Mouse (Mus musculus) heart, embryonic 11.5 days (tissue): ENCODE data around the gene Selenop. TPM values are rescaled to one million over a fixed set of nuclear protein-coding genes. Genes with fewer than 3 reads are reported as not detected.

Source experiments
- ATAC-seq: fragments of 200-750 bp; cut with Nextera tagmentation; replicated peaks from 2 replicates; pipeline ENCODE4 v1.8.0; 2017; ENCODE audit warnings: moderate library complexity; ENCODE audit not compliant: insufficient number of reproducible peaks, low FRiP score, low TSS enrichment
- H3K27ac ChIP-seq: fragments of 300-500 bp; sonication (generic); 2 replicates; pipeline ENCODE4 v1.5.1; 2014; ENCODE audit warnings: mild to moderate bottlenecking, low read depth, low read length
- H3K27me3 ChIP-seq: fragments of 300-500 bp; sonication (generic); 2 replicates; pipeline ENCODE4 v1.6.1; 2014; ENCODE audit warnings: mild to moderate bottlenecking, low read length, mixed read lengths; ENCODE audit not compliant: control insufficient read depth, insufficient read depth
- H3K36me3 ChIP-seq: fragments of 300-500 bp; sonication (generic); 2 replicates; pipeline ENCODE4 v1.6.1; 2014; ENCODE audit warnings: mild to moderate bottlenecking, low read length, moderate library complexity, mixed read lengths; ENCODE audit not compliant: control insufficient read depth, insufficient read depth
- H3K4me1 ChIP-seq: fragments of 300-500 bp; sonication (generic); 2 replicates; pipeline ENCODE4 v1.6.1; 2014; ENCODE audit warnings: low read length; ENCODE audit not compliant: control insufficient read depth, insufficient read depth
- H3K4me2 ChIP-seq: fragments of 300-500 bp; sonication (generic); 2 replicates; pipeline ENCODE4 v1.6.1; 2014; ENCODE audit warnings: mild to moderate bottlenecking, moderate library complexity
- H3K4me3 ChIP-seq: fragments of 300-500 bp; sonication (generic); 2 replicates; pipeline ENCODE4 v1.5.1; 2014; ENCODE audit warnings: low read depth, low read length
- H3K9ac ChIP-seq: fragments of 300-500 bp; sonication (generic); 2 replicates; pipeline ENCODE4 v1.6.1; 2014; ENCODE audit warnings: mild to moderate bottlenecking, low read depth, low read length, moderate library complexity
- H3K9me3 ChIP-seq: fragments of 300-500 bp; sonication (generic); replicated peaks from 2 replicates; pipeline ENCODE4 v1.6.1; 2016; ENCODE audit warnings: low read length; ENCODE audit not compliant: control insufficient read depth
- WGBS: fragments of 180-500 bp; shearing (Covaris S2); extraction: QIAGEN DNeasy Blood & Tissue Kit; methylation state at CpG from one replicate; pipeline ENCODE4 v1.1.7; 2014; ENCODE audit not compliant: insufficient replicate concordance; 5-methylcytosine and 5-hydroxymethylcytosine counted together
- polyA plus RNA-seq: library from polyadenylated mRNA; unstranded; fragments of >200 nt; fragmentation: Nextera tagmentation; extraction: Ambion mirVana; gene quantifications from 2 replicates; pipeline ENCODE4 v1.2.1, GENCODE M21; 2014

The Selenop gene
- polyA plus RNA-seq, 1 experiment from 2014 or later: 83.7 TPM

- Histone ChIP-seq H3K4me3 (no peak overlapping the region), H3K4me2 (no peak overlapping the region), H3K36me3 (no peaks in the 10 kb centered on the region; the same call in 1 of the 2 replicates), H3K4me1 (no peaks in the 10 kb centered on the region), H3K27ac (no peak overlapping the region), H3K9ac (no peak overlapping the region), H3K9me3 (no peaks in the 10 kb centered on the region), H3K27me3 (no peaks in the 10 kb centered on the region)
- 68% methylated on average over 7 of the region's 7 CpGs for WGBS
- no peak for ATAC-seq
These were observed 10.9 kb downstream of the Selenop start for GRCm38 (mm10) chr15:3279242-3279641.

- ATAC-seq: no peak
- Histone ChIP-seq H3K4me2 (no peak overlapping the region), H3K4me1 (no peaks in the 10 kb centered on the region), H3K36me3 (no peaks in the 10 kb centered on the region; the same call in 1 of the 2 replicates), H3K4me3 (no peak overlapping the region), H3K27me3 (no peaks in the 10 kb centered on the region), H3K27ac (no peak overlapping the region), H3K9me3 (no peaks in the 10 kb centered on the region), H3K9ac (no peak overlapping the region)
These were observed 12.9 kb downstream of the Selenop start for GRCm38 (mm10) chr15:3281216-3281615.

GRCm38 (mm10) chr15:3281737-3282136 lies 13.4 kb downstream of the Selenop start:
- Histone ChIP-seq H3K9me3 (no peaks in the 10 kb centered on the region), H3K9ac (no peak overlapping the region), H3K27ac (no peak overlapping the region), H3K4me2 (no peak overlapping the region), H3K4me3 (no peak overlapping the region), H3K4me1 (no peaks in the 10 kb centered on the region), H3K36me3 (no peaks in the 10 kb centered on the region; the same call in 1 of the 2 replicates), H3K27me3 (no peaks in the 10 kb centered on the region)
- WGBS: 83% methylated on average over 1 of the region's 1 CpGs
- ATAC-seq: no peak

GRCm38 (mm10) chr15:3286032-3286431 lies 17.7 kb downstream of the Selenop start:
- no peak overlapping the region for H3K27ac ChIP-seq
- H3K9ac ChIP-seq: no peak overlapping the region
- no peak overlapping the region for H3K4me3 ChIP-seq
- no peaks in the 10 kb centered on the region for H3K9me3 ChIP-seq
- no peaks in the 10 kb centered on the region for H3K27me3 ChIP-seq
- no peak overlapping the region for H3K4me2 ChIP-seq
- no peak for ATAC-seq
- H3K4me1 ChIP-seq: no peaks in the 10 kb centered on the region
- H3K36me3 ChIP-seq: no peaks in the 10 kb centered on the region

GRCm38 (mm10) chr15:3290435-3290834 lies 22.1 kb downstream of the Selenop start:
- Histone ChIP-seq H3K27ac (no peak overlapping the region), H3K36me3 (no peaks in the 10 kb centered on the region), H3K9ac (no peak overlapping the region), H3K4me1 (no peaks in the 10 kb centered on the region), H3K4me3 (no peak overlapping the region), H3K9me3 (no peaks in the 10 kb centered on the region), H3K4me2 (no peak overlapping the region), H3K27me3 (no peaks in the 10 kb centered on the region)
- no peak for ATAC-seq
- 79% methylated on average over 3 of the region's 3 CpGs for WGBS

GRCm38 (mm10) chr15:3293477-3293876 lies 25.1 kb downstream of the Selenop start:
- Histone ChIP-seq H3K9me3 (no peaks in the 10 kb centered on the region), H3K4me3 (no peak overlapping the region), H3K27me3 (no peaks in the 10 kb centered on the region), H3K27ac (no peak overlapping the region), H3K4me2 (no peak overlapping the region), H3K9ac (no peak overlapping the region), H3K36me3 (no peaks in the 10 kb centered on the region), H3K4me1 (no peaks in the 10 kb centered on the region)
- 63% methylated on average over 1 of the region's 1 CpGs for WGBS
- ATAC-seq: no peak

- no peaks in the 10 kb centered on the region for H3K9me3 ChIP-seq
- WGBS: 78% methylated on average over 1 of the region's 1 CpGs
- H3K27ac ChIP-seq: no peak overlapping the region
- H3K36me3 ChIP-seq: no peaks in the 10 kb centered on the region
- ATAC-seq: no peak
- H3K4me1 ChIP-seq: no peaks in the 10 kb centered on the region
- no peak overlapping the region for H3K4me2 ChIP-seq
- H3K27me3 ChIP-seq: no peaks in the 10 kb centered on the region
- H3K4me3 ChIP-seq: no peak overlapping the region
- H3K9ac ChIP-seq: no peak overlapping the region
These were observed 27.6 kb downstream of the Selenop start for GRCm38 (mm10) chr15:3295986-3296385.

GRCm38 (mm10) chr15:3297615-3298014 lies 29.3 kb downstream of the Selenop start:
- Histone ChIP-seq H3K27me3 (no peaks in the 10 kb centered on the region), H3K36me3 (no peaks in the 10 kb centered on the region), H3K4me2 (no peak overlapping the region), H3K9ac (no peak overlapping the region), H3K9me3 (no peaks in the 10 kb centered on the region), H3K4me3 (no peak overlapping the region), H3K4me1 (no peaks in the 10 kb centered on the region), H3K27ac (no peak overlapping the region)
- no peak for ATAC-seq
- 69% methylated on average over 8 of the region's 8 CpGs for WGBS

GRCm38 (mm10) chr15:3300361-3301100 lies 32.2 kb downstream of the Selenop start:
- Histone ChIP-seq H3K9me3 (no peaks in the 10 kb centered on the region), H3K36me3 (no peaks in the 10 kb centered on the region), H3K4me2 (no peak overlapping the region), H3K4me1 (no peaks in the 10 kb centered on the region), H3K9ac (no peak overlapping the region), H3K4me3 (no peak overlapping the region), H3K27me3 (no peaks in the 10 kb centered on the region), H3K27ac (no peak overlapping the region)
- 77% methylated on average over 4 of the region's 4 CpGs for WGBS
- ATAC-seq: no peak
